Mouse (Mus musculus) T-helper 1 cell (primary cell): ENCODE measurements at regions not wholly inside any gene's neighbourhood (a gene's known extent, or its start where the extent isn't known, plus 50 kb on each side); places are given as distances from the start of the nearest gene placed in this dataset.
"Not testable (repeated sequence)": the region's sequence is repeated elsewhere in the genome, so short reads cannot be mapped to it uniquely, and the experiment has no call there.

Experiments used
- in situ Hi-C: fragments of 300-600 bp; cut with MboI, MseI; formaldehyde crosslinking; loops from one replicate; pipeline ENCODE4 v1.15.1; 2025; ENCODE audit warnings: high pct_unique_total_duplicates

DNA sequence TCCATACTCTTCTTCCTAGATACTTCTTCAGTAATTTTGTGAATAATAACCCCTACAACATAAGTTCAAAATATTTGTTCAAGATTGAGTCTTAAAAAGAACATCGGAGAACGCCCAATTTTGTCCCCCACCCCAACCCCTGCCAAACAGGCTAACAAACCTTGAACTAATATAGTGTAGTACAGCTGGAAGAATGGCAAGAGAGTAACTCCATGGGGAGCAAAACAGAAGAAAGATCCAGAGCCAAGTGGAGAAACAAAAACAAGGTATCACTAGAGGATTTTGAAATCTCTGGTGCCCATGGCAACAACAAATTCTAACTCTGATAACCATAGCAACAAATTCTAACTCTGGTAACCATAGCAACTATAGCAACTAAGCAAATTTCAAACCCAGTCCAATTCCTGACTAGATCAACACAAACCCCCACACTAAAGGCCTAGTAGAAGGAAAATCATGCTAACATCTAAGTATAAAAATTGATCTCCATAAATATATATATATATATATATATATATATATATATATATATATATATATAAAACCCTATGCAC, 74.2 kb upstream of the Magee2 start:
- in situ Hi-C loops: loop anchor here (25.0 kb wide), 1 partner anchor 1069 kb away; no protein-coding TSS in a partner anchor

DNA sequence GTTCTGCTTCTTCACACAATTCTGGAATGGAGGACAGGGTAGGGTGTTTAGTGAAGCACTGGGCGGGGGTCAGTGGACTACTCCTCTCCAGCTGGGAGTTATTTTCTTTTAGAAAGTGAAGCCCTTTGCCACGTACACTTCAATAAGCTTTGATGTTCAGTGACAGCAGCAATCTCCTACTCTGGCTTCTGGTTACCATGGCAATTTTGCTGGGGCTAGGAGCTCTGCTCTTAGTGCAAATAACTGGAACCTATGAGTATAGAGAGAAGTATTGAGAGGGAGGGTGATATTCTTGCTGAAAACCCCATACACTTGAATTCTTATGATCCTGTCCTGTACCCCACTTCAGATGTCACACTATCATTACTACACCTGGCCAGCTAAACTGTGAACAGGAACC, 94.5 kb upstream of the Magee2 start:
- in situ Hi-C loops: no loop called here

DNA sequence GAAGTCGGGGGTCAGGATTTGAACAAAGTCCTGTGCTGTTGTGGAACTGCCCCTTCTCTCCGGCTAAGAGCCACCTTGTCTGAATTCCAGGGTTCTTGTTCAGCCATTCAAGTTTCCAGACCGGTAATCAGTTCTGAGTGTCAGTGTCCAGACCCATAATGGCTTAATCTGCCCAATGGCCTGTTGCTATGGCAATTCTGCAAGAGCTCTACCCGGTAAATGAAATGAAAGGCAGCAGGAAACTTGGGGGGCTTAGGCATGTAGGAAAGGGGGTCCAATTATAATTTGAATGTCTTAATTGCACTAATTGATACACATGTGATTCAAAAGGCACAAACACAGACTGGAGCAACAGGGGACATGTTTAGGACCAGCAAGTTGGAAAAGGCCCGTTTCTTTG, 95.7 kb upstream of the Magee2 start:
- in situ Hi-C loops: not testable (repeated sequence)

GRCm38 (mm10) chrX:104953391-104953790, 96.3 kb upstream of the Magee2 start:
- in situ Hi-C loops: not testable (repeated sequence)

- in situ Hi-C loops: no loop called here
Observed at GRCm38 (mm10) chrX:104978432-104978831, 101.1 kb upstream of the Pbdc1 start.

DNA sequence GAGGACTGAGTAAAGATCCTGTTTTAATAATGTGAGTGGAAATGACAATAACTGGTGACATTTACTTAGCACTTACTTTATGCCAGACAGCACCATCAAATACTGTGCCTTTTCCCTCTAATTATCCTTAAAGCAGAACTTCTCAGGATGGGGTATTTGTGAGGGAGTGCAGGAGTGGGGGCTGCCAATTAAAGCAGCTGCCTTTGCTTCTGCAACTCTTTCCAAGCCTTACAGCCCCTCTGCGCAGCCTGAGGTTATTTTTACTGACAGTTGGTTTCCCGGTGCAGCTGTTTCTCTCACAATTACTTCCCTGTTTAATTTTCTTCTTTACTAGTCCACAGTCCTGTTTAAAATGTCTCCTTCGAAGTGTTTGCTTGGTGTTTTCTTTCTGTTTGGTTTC, 76.3 kb upstream of the Pbdc1 start:
- in situ Hi-C loops: no loop called here

GRCm38 (mm10) chrX:105006445-105006844, 73.1 kb upstream of the Pbdc1 start:
- in situ Hi-C loops: no loop called here
